Mouse (Mus musculus): ENCODE measurements at regions not wholly inside any gene's neighbourhood (a gene's known extent, or its start where the extent isn't known, plus 50 kb on each side); places are given as distances from the start of the nearest gene placed in this dataset.

DNA sequence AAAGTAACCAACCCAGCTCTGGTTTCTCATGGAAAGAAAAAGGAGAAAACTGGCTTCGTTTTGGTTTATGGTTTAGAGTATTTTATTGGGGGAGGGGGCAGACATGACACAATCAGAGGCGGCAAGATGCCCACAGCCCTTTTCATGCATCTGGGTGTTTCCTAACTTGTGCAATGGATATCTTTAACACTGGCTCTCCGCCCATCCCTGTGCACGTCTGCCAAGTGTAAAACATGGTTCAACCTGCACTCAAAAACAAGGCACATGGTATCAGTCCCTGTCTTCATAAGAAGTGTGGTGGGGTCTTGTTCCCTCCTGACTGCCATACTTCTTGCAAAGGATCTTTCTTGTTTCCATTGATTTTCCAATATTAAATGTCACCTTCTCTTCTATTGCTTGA, 310.6 kb downstream of the Wdr11 start:
- H3K36me3 ChIP-seq (ENCODE audit: control insufficient read depth, insufficient read depth, low read length), result no peaks in the 10 kb centered on the region
- no peak for DNase-seq (ENCODE audit: low spot score)
- 86% methylated on average over 4 of the region's 4 CpGs for whole genome bisulfite sequencing
- no peaks in the 10 kb centered on the region for H3K4me1 ChIP-seq (ENCODE audit: control insufficient read depth, insufficient read depth, low read length)
- no peaks in the 10 kb centered on the region for H3K27me3 ChIP-seq (replicated peaks; ENCODE audit: control insufficient read depth, insufficient read depth, low read length)
- H3K9ac ChIP-seq (ENCODE audit: low read depth, low read length), result no peak overlapping the region
- no peak for ATAC-seq (ENCODE audit: low read depth)
- no peaks in the 10 kb centered on the region for H3K9me3 ChIP-seq (ENCODE audit: control insufficient read depth, low read length)
- H3K4me3 ChIP-seq (ENCODE audit: low read depth, low read length), result no peak overlapping the region
- no peak overlapping the region for H3K4me2 ChIP-seq (ENCODE audit: low read depth, low read length)
- no peak overlapping the region for H3K27ac ChIP-seq (replicated peaks; ENCODE audit: low read depth, low read length)

- no peaks in the 10 kb centered on the region for H3K4me1 ChIP-seq (ENCODE audit: control insufficient read depth, insufficient read depth, low read length)
- H3K4me2 ChIP-seq (ENCODE audit: low read depth, low read length), result no peak overlapping the region
- no peaks in the 10 kb centered on the region for H3K27me3 ChIP-seq (replicated peaks; ENCODE audit: control insufficient read depth, insufficient read depth, low read length)
- H3K4me3 ChIP-seq (ENCODE audit: low read depth, low read length), result no peak overlapping the region
- H3K9me3 ChIP-seq (ENCODE audit: control insufficient read depth, low read length), result no peaks in the 10 kb centered on the region
- no peak overlapping the region for H3K9ac ChIP-seq (ENCODE audit: low read depth, low read length)
- no peaks in the 10 kb centered on the region for H3K36me3 ChIP-seq (ENCODE audit: control insufficient read depth, insufficient read depth, low read length)
- DNase-seq (ENCODE audit: low spot score), result no peak
- H3K27ac ChIP-seq (replicated peaks; ENCODE audit: low read depth, low read length), result no peak overlapping the region
- no peak for ATAC-seq (ENCODE audit: low read depth)
- WGBS, result 51% methylated on average over 5 of the region's 5 CpGs
Observed at GRCm38 (mm10) chr7:129903126-129903525, 311.5 kb downstream of the Wdr11 start.

DNA sequence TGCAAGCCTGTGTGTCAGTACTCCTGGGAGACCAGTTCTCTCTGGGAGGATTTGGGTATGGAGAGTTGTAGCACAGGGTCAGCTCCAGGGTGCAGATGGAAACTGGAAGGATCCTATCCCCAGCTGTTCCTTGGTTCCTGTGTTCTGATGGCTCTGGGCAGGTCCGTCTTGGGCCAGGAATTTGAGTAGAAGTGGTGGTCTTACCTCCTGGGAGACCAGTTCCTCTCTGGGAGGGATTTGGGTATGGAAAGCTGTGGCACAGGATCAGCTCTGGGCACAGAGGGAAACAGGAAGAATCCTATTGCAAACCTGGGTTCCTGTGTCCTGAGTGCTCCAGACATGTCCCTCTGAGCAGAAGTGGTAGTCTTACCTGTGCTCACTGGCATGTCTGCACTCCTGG, 314.5 kb downstream of the Wdr11 start:
- no peaks in the 10 kb centered on the region for H3K4me1 ChIP-seq (ENCODE audit: control insufficient read depth, insufficient read depth, low read length)
- 71% methylated on average over 1 of the region's 1 CpGs for WGBS
- ATAC-seq (ENCODE audit: low read depth) (no peak), DNase-seq (ENCODE audit: low spot score) (no peak)
- H3K9me3 ChIP-seq (ENCODE audit: control insufficient read depth, low read length), result no peaks in the 10 kb centered on the region
- no peak overlapping the region for H3K4me3 ChIP-seq (ENCODE audit: low read depth, low read length)
- H3K9ac ChIP-seq (ENCODE audit: low read depth, low read length), result no peak overlapping the region
- no peaks in the 10 kb centered on the region for H3K27me3 ChIP-seq (replicated peaks; ENCODE audit: control insufficient read depth, insufficient read depth, low read length)
- no peak overlapping the region for H3K27ac ChIP-seq (replicated peaks; ENCODE audit: low read depth, low read length)
- no peaks in the 10 kb centered on the region for H3K36me3 ChIP-seq (ENCODE audit: control insufficient read depth, insufficient read depth, low read length)
- no peak overlapping the region for H3K4me2 ChIP-seq (ENCODE audit: low read depth, low read length)

DNA sequence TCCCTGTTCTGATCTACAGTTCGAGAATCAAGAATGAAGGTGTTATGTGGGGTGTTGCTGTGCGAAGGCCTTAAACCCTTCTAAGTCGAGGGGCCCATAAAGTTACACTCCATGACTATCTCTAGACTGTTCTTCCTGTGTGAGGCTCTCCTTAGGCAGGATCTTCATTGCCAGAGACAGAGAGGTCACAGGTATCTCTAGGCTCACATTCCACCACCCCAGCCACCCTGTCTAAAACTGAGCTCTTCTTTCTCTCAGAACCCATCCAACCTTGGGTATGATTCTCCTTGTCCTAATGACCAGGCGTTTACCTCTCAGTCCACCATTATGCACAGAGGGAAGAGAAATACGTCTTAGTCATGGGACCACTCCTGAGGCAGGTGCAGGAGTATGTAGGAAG, 317.2 kb downstream of the Wdr11 start:
- DNase-seq (ENCODE audit: low spot score) (no peak), ATAC-seq (ENCODE audit: low read depth) (no peak)

DNA sequence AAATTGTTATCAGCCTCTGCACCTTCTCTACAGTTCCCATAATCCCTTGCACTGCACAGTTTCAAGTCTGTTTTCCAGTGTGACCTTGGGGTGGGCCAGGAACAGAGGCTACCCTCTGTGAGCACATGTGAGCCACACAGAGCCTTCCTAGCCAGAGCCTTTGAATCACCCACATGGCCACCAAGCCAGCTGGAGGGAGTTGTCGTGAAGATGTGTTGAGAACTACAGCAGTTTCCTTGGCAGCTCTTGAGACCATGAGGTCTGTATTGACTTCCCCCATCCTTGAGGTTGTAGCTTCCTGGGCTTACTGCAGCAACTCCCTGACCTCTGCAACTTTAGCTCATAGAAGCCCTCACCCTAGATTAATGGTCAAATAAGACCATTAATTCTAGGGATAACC, 318.1 kb downstream of the Wdr11 start:
- WGBS, result 54% methylated on average over 1 of the region's 1 CpGs

More for the DNA sequence above, 317.2 kb downstream of the Wdr11 start:
- Histone ChIP-seq H3K36me3 (ENCODE audit: control insufficient read depth, insufficient read depth, low read length) (no peaks in the 10 kb centered on the region), H3K4me3 (ENCODE audit: low read depth, low read length) (no peak overlapping the region), H3K27ac (replicated peaks; ENCODE audit: low read depth, low read length) (no peak overlapping the region), H3K27me3 (replicated peaks; ENCODE audit: control insufficient read depth, insufficient read depth, low read length) (no peaks in the 10 kb centered on the region), H3K4me1 (ENCODE audit: control insufficient read depth, insufficient read depth, low read length) (no peaks in the 10 kb centered on the region), H3K9me3 (ENCODE audit: control insufficient read depth, low read length) (no peaks in the 10 kb centered on the region), H3K9ac (ENCODE audit: low read depth, low read length) (no peak overlapping the region), H3K4me2 (ENCODE audit: low read depth, low read length) (no peak overlapping the region)
- 92% methylated on average over 5 of the region's 5 CpGs for WGBS

DNA sequence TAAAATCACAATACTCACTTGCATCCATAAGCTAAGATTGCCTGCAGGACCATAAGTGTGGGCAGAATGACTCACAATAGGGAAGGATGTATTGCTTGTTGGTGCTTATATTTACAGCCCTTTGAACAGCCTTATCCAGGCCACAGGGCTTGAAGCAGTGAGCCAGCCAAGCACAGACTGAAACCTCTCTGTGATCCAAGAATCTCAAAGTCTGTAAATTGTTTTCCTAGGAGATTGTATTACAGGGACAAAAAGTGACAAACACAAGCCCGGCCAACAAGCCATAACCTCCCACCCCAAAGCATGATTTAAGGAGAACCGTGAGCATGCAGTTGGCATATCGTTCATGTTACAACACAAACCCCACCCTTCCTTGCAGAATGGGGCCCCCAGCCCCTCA, 319.2 kb downstream of the Wdr11 start:
- Histone ChIP-seq H3K27me3 (replicated peaks; ENCODE audit: control insufficient read depth, insufficient read depth, low read length) (no peaks in the 10 kb centered on the region), H3K9ac (ENCODE audit: low read depth, low read length) (no peak overlapping the region), H3K9me3 (ENCODE audit: control insufficient read depth, low read length) (no peaks in the 10 kb centered on the region), H3K4me1 (ENCODE audit: control insufficient read depth, insufficient read depth, low read length) (no peaks in the 10 kb centered on the region), H3K4me2 (ENCODE audit: low read depth, low read length) (no peak overlapping the region), H3K4me3 (ENCODE audit: low read depth, low read length) (no peak overlapping the region), H3K27ac (replicated peaks; ENCODE audit: low read depth, low read length) (no peak overlapping the region), H3K36me3 (ENCODE audit: control insufficient read depth, insufficient read depth, low read length) (no peaks in the 10 kb centered on the region)
- DNase-seq (ENCODE audit: low spot score), result no peak
- ATAC-seq (ENCODE audit: low read depth), result no peak
- WGBS, result 55% methylated on average over 3 of the region's 3 CpGs

More for the DNA sequence above, 318.1 kb downstream of the Wdr11 start:
- H3K9ac ChIP-seq (ENCODE audit: low read depth, low read length), result no peak overlapping the region
- H3K4me3 ChIP-seq (ENCODE audit: low read depth, low read length), result no peak overlapping the region
- H3K27ac ChIP-seq (replicated peaks; ENCODE audit: low read depth, low read length), result no peak overlapping the region
- no peaks in the 10 kb centered on the region for H3K9me3 ChIP-seq (ENCODE audit: control insufficient read depth, low read length)
- H3K4me2 ChIP-seq (ENCODE audit: low read depth, low read length), result no peak overlapping the region
- no peaks in the 10 kb centered on the region for H3K27me3 ChIP-seq (replicated peaks; ENCODE audit: control insufficient read depth, insufficient read depth, low read length)
- H3K4me1 ChIP-seq (ENCODE audit: control insufficient read depth, insufficient read depth, low read length), result no peaks in the 10 kb centered on the region
- H3K36me3 ChIP-seq (ENCODE audit: control insufficient read depth, insufficient read depth, low read length), result no peaks in the 10 kb centered on the region
- ATAC-seq (ENCODE audit: low read depth), result no peak
- DNase-seq (ENCODE audit: low spot score), result no peak

DNA sequence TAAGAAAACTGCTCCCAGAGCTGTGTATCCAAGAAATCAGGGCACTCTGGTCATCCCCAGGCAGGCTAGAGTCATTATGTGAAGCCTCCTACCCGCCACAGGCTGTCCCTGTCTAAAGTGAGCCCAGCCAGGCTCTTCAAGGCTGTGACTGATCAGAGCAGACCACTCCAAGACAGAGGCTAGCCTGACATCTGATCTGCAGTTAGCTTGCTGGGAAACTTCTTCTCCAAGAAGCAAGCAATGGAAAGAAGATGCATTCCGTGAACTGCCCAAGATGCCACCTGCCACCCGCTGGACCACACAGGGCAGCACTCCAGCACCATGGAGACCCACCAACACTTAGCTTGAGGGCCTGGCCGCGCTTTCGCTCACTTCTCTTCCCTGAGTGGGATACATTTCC, 323.2 kb downstream of the Wdr11 start:
- ATAC-seq (ENCODE audit: low read depth), result no peak
- WGBS, result 84% methylated on average over 6 of the region's 6 CpGs
- DNase-seq (ENCODE audit: low spot score), result no peak

DNA sequence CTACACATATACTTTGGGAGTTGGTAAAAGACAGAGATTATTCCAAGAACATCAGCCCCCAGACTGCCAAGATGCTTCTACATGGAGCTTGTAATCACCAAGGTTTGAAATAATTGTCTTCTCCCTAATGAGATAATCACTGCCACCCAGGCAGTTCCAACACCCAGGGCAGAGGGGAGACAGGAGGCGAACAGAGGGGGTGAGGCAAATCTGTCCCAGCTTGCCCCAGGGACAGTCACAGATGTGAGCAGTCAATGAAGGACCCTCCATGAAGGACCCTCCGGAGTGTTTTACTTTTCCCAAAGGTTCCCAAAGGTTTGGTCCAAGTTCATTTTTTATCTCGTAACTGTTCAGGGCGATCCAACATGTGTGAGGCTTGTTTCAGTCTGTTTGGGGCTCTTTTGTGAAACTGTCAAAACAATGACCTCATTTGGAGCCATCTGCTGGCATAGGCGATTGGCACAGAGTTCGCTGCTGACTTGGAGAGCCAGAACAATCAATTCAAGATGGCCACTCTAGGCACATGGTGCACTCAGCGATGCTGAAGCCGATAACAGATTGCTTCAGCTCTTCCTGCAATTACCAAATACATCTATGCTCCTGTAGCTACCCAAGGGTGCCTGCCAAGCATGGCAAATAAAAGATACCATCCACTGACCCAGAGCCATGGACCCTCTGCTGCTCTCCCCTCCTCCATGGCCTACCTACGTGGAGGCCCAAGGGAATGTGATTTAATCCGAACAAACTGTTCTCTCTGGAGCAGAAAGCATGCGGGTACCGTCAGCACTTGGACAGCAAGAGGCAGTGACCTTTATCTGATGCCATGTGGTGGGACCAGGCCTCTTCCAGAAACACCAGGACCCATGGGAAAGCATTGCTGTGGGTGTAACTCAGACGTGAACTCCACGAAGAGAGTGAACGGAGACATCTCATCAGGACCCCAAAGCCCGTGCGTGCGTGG, 326.9 kb downstream of the Wdr11 start:
- Histone ChIP-seq H3K36me3 (ENCODE audit: control insufficient read depth, insufficient read depth, low read length) (no peaks in the 10 kb centered on the region), H3K27ac (replicated peaks; ENCODE audit: low read depth, low read length) (no peak overlapping the region), H3K4me2 (ENCODE audit: low read depth, low read length) (no peak overlapping the region), H3K27me3 (replicated peaks; ENCODE audit: control insufficient read depth, insufficient read depth, low read length) (no peaks in the 10 kb centered on the region), H3K4me1 (ENCODE audit: control insufficient read depth, insufficient read depth, low read length) (no peaks in the 10 kb centered on the region), H3K4me3 (ENCODE audit: low read depth, low read length) (no peak overlapping the region), H3K9ac (ENCODE audit: low read depth, low read length) (no peak overlapping the region), H3K9me3 (ENCODE audit: control insufficient read depth, low read length) (no peaks in the 10 kb centered on the region)
- DNase-seq (ENCODE audit: low spot score) (no peak), ATAC-seq (ENCODE audit: low read depth) (no peak)
- WGBS, result 72% methylated on average over 18 of the region's 18 CpGs

More for the DNA sequence above, 323.2 kb downstream of the Wdr11 start:
- Histone ChIP-seq H3K4me2 (ENCODE audit: low read depth, low read length) (no peak overlapping the region), H3K4me1 (ENCODE audit: control insufficient read depth, insufficient read depth, low read length) (no peaks in the 10 kb centered on the region), H3K36me3 (ENCODE audit: control insufficient read depth, insufficient read depth, low read length) (no peaks in the 10 kb centered on the region), H3K27me3 (replicated peaks; ENCODE audit: control insufficient read depth, insufficient read depth, low read length) (no peaks in the 10 kb centered on the region), H3K9ac (ENCODE audit: low read depth, low read length) (no peak overlapping the region), H3K27ac (replicated peaks; ENCODE audit: low read depth, low read length) (no peak overlapping the region), H3K4me3 (ENCODE audit: low read depth, low read length) (no peak overlapping the region), H3K9me3 (ENCODE audit: control insufficient read depth, low read length) (no peaks in the 10 kb centered on the region)

DNA sequence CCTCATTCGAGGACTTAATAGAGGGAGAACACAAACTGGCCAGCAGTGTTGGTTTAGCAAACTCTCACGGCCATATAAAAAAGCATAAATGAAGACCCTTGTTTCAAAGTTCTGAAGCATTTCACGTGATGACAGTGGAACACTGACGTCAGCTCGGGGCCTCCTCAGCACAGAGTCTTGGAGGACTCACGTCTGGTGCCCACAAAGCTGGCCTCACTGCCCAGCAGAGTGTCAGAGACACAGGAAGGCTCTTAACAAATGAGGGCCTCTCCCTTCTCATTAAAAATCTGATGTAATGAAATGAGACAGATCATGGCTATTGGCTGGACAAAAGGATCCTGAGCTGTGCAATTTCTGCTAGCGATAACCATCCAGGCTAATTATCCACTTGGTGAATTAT, 330.6 kb downstream of the Wdr11 start:
- H3K27ac ChIP-seq (replicated peaks; ENCODE audit: low read depth, low read length), result no peak overlapping the region
- peaks cover 2% of the 10 kb centered on the region; the same call in 1 of the 2 replicates for H3K4me1 ChIP-seq (ENCODE audit: control insufficient read depth, insufficient read depth, low read length)
- peak; percentile 33; the same call in 1 of the 2 replicates for ATAC-seq (ENCODE audit: low read depth)

More for the DNA sequence above, 330.6 kb downstream of the Wdr11 start:
- no peak overlapping the region for H3K4me3 ChIP-seq (ENCODE audit: low read depth, low read length)
- DNase-seq (ENCODE audit: low spot score), result peak; percentile 23
- no peaks in the 10 kb centered on the region for H3K27me3 ChIP-seq (replicated peaks; ENCODE audit: control insufficient read depth, insufficient read depth, low read length)
- no peaks in the 10 kb centered on the region for H3K9me3 ChIP-seq (ENCODE audit: control insufficient read depth, low read length)
- 66% methylated on average over 7 of the region's 7 CpGs for WGBS
- H3K4me2 ChIP-seq (ENCODE audit: low read depth, low read length), result no peak overlapping the region
- H3K9ac ChIP-seq (ENCODE audit: low read depth, low read length), result no peak overlapping the region
- no peaks in the 10 kb centered on the region for H3K36me3 ChIP-seq (ENCODE audit: control insufficient read depth, insufficient read depth, low read length)
